Mouse (Mus musculus) MEL (cell line): Measurements from ENCODE around the gene Mrpl1. TPM values are rescaled to one million over a fixed set of nuclear protein-coding genes. Genes with fewer than 3 reads are reported as not detected.

Experiments used
- DNase-seq: peaks from one replicate; pipeline ENCODE4 v3.0.0; 2011; ENCODE audit warnings: low read depth, low spot score
- H3K27ac ChIP-seq: 2 replicates; pipeline ENCODE4 v1.5.1; 2012; ENCODE audit warnings: low read depth, mild to moderate bottlenecking, control low read depth, low read length, moderate library complexity; ENCODE audit not compliant: control insufficient read depth
- H3K27me3 ChIP-seq, 2 experiments: fragments of 150-350 bp in 1 of 2; sonication (generic) in 1 of 2; 2 replicates each; pipeline ENCODE4 v1.6.1; 2012; ENCODE audit warnings: low read length in 2 of 2, mild to moderate bottlenecking in 2 of 2, improper control_type of control experiment in 1 of 2, moderate library complexity in 1 of 2; ENCODE audit not compliant: insufficient read depth in 2 of 2, control insufficient read depth in 1 of 2
- H3K36me3 ChIP-seq, 2 experiments: 2 replicates each; pipeline ENCODE4 v1.6.1; 2012 to 2014; ENCODE audit warnings: low read length in 2 of 2, improper control_type of control experiment in 1 of 2, inconsistent platforms in 1 of 2, mild to moderate bottlenecking in 1 of 2; ENCODE audit not compliant: insufficient read depth in 2 of 2, control insufficient read depth in 1 of 2
- H3K4me1 ChIP-seq, 2 experiments: fragments of 150-350 bp in 1 of 2; sonication (generic) in 1 of 2; 2 replicates each; pipeline ENCODE4 v1.6.1; 2012; ENCODE audit warnings: low read length in 2 of 2, improper control_type of control experiment in 1 of 2, mild to moderate bottlenecking in 1 of 2; ENCODE audit not compliant: insufficient read depth in 2 of 2, control insufficient read depth in 1 of 2
- H3K4me3 ChIP-seq, 2 experiments: fragments of 150-350 bp in 1 of 2; sonication (generic) in 1 of 2; 2 replicates each; pipeline ENCODE4 v1.5.1; 2012; ENCODE audit warnings: low read depth in 2 of 2, low read length in 2 of 2, mild to moderate bottlenecking in 2 of 2, moderate library complexity in 2 of 2, control low read depth in 1 of 2, improper control_type of control experiment in 1 of 2; ENCODE audit not compliant: control insufficient read depth in 1 of 2, insufficient read depth in 1 of 2
- H3K79me2 ChIP-seq: 2 replicates; pipeline ENCODE4 v1.6.1; 2012; ENCODE audit warnings: mild to moderate bottlenecking, low read length, moderate library complexity; ENCODE audit not compliant: control insufficient read depth, poor library complexity, insufficient read depth
- H3K9ac ChIP-seq: 2 replicates; pipeline ENCODE4 v1.6.1; 2012; ENCODE audit warnings: low read depth, mild to moderate bottlenecking, control low read depth, low read length, moderate library complexity; ENCODE audit not compliant: control insufficient read depth, poor library complexity, severe bottlenecking
- H3K9me3 ChIP-seq: fragments of 150-350 bp; sonication (generic); replicated peaks from 2 replicates; pipeline ENCODE4 v1.6.1; 2012; ENCODE audit warnings: mild to moderate bottlenecking, low read length, improper control_type of control experiment, moderate library complexity; ENCODE audit not compliant: insufficient read depth
- CHD1 ChIP-seq: IDR thresholded peaks from 2 replicates; pipeline ENCODE4 v1.6.1; 2012; ENCODE audit warnings: low read depth, mild to moderate bottlenecking, inconsistent platforms, low read length, improper control_type of control experiment
- CTCF ChIP-seq, 3 experiments: IDR thresholded peaks in 2 of 3; conservative IDR thresholded peaks in 1 of 3; 2 replicates each; pipeline ENCODE4 v1.5.1; 2011 to 2012; ENCODE audit warnings: low read length in 3 of 3, low read depth in 2 of 3, mild to moderate bottlenecking in 2 of 3, improper control_type of control experiment in 1 of 3, inconsistent platforms in 1 of 3, mixed read lengths in 1 of 3, moderate library complexity in 1 of 3; ENCODE audit not compliant: control insufficient read depth in 1 of 3, insufficient read depth in 1 of 3, poor library complexity in 1 of 3, severe bottlenecking in 1 of 3
- EP300 ChIP-seq, 2 experiments: IDR thresholded peaks; 2 replicates each; pipeline ENCODE4 v1.6.1; 2011; ENCODE audit warnings: improper control_type of control experiment in 2 of 2, low read length in 2 of 2, low read depth in 1 of 2, mild to moderate bottlenecking in 1 of 2
- ETS1 ChIP-seq: IDR thresholded peaks from 2 replicates; pipeline ENCODE4 v1.6.1; 2012; ENCODE audit warnings: low read depth, mild to moderate bottlenecking, inconsistent platforms, low read length, improper control_type of control experiment, moderate library complexity
- GATA1 ChIP-seq: IDR thresholded peaks from 2 replicates; pipeline ENCODE4 v1.6.1; 2011; ENCODE audit warnings: low read depth, low read length, improper control_type of control experiment
- HCFC1 ChIP-seq: IDR thresholded peaks from 2 replicates; pipeline ENCODE4 v1.6.1; 2012; ENCODE audit warnings: low read depth, mild to moderate bottlenecking, inconsistent platforms, low read length, improper control_type of control experiment, moderate library complexity
- JUND ChIP-seq: IDR thresholded peaks from 2 replicates; pipeline ENCODE4 v1.6.1; 2011; ENCODE audit warnings: low read depth, mild to moderate bottlenecking, improper control_type of control experiment, low read length
- MAFK ChIP-seq: IDR thresholded peaks from 2 replicates; pipeline ENCODE4 v1.6.1; 2011; ENCODE audit warnings: low read depth, mild to moderate bottlenecking, low read length, improper control_type of control experiment, borderline replicate concordance
- MAZ ChIP-seq: IDR thresholded peaks from 2 replicates; pipeline ENCODE4 v1.6.1; 2012; ENCODE audit warnings: low read depth, mild to moderate bottlenecking, inconsistent platforms, low read length, improper control_type of control experiment
- MEF2A ChIP-seq: IDR thresholded peaks from 2 replicates; pipeline ENCODE4 v1.6.1; 2014; ENCODE audit warnings: low read depth, mild to moderate bottlenecking, inconsistent platforms, low read length, improper control_type of control experiment; ENCODE audit not compliant: poor library complexity, insufficient replicate concordance, severe bottlenecking; ENCODE audit errors: extremely low read depth
- NRF1 ChIP-seq: IDR thresholded peaks from 2 replicates; pipeline ENCODE4 v1.6.1; 2014; ENCODE audit warnings: low read depth, mild to moderate bottlenecking, inconsistent platforms, low read length, improper control_type of control experiment, moderate library complexity; ENCODE audit not compliant: poor library complexity, insufficient read depth, severe bottlenecking
- POLR2AphosphoS2 ChIP-seq: IDR thresholded peaks from 2 replicates; pipeline ENCODE4 v1.6.1; 2011; ENCODE audit warnings: low read length, improper control_type of control experiment
- RCOR1 ChIP-seq: IDR thresholded peaks from 2 replicates; pipeline ENCODE4 v1.6.1; 2012; ENCODE audit warnings: low read depth, mild to moderate bottlenecking, inconsistent platforms, low read length, improper control_type of control experiment
- ZC3H11A ChIP-seq: IDR thresholded peaks from 2 replicates; pipeline ENCODE4 v1.6.1; 2012; ENCODE audit warnings: low read depth, mild to moderate bottlenecking, inconsistent platforms, low read length, improper control_type of control experiment
- ZKSCAN1 ChIP-seq: IDR thresholded peaks from 2 replicates; pipeline ENCODE4 v1.6.1; 2012; ENCODE audit warnings: low read depth, mild to moderate bottlenecking, inconsistent platforms, low read length, improper control_type of control experiment, moderate library complexity
- ZNF384 ChIP-seq: IDR thresholded peaks from 2 replicates; pipeline ENCODE4 v1.6.1; 2012; ENCODE audit warnings: low read depth, mild to moderate bottlenecking, inconsistent platforms, low read length, improper control_type of control experiment
- polyA plus RNA-seq, 2 experiments: library from polyadenylated mRNA; stranded (reverse) in 1 of 2; unstranded in 1 of 2; fragments of >175 nt in 1 of 2; fragments of >200 nt in 1 of 2; gene quantifications; 2 replicates each; pipeline versions ENCODE4 v1.2.1 to v1.2.4; 2012; ENCODE audit warnings: low replicate concordance in 2 of 2, low read depth in 1 of 2; ENCODE audit not compliant: insufficient read length in 2 of 2, insufficient read depth in 1 of 2, missing spikeins in 1 of 2
- total RNA-seq: library from RNA; depleted of rRNA; stranded (reverse); fragments of 300-350 nt; gene quantifications from 2 replicates; pipeline ENCODE4 v1.2.3, GENCODE M21; 2012

The Mrpl1 gene
- total and polyA plus RNA-seq, 3 experiments, result 22.0 to 26.2 TPM; not detected in 1

DNA sequence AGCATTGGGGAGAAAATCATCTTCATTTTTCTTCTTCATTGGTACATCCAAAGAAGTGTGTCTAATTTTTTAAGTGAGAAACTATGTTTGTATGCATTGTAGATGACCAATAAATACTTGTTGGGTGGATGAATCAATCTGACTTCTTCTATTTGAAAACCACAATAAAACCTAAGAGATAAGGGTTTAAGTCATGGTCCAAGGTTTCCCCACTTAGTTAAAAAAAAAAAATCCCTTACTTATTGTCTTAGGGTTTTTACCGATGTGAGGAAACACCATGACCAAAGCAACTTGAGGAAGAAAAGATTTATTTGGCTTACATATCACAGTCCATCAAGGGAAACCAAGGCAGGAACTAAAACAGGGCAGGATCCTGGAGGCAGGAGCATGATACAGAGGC is 19.5 kb upstream of the Mrpl1 start:
- peaks cover 0 to 8% of the 10 kb centered on the region in 2 experiments; a peak in 2 of 4 replicates for H3K4me1 ChIP-seq
- H3K27ac ChIP-seq, result no peak overlapping the region
- peak; percentile 68; the same call in 1 of the 2 replicates for TF ChIP-seq RCOR1
- TF ChIP-seq NRF1, result no peak
- TF ChIP-seq ZNF384, result peak; percentile 59; the same call in 1 of the 2 replicates
- no peaks in the 10 kb centered on the region for H3K9me3 ChIP-seq
- DNase-seq, result no peak
- no peak overlapping the region for H3K9ac ChIP-seq
- H3K4me3 ChIP-seq, result no peak overlapping the region
- H3K36me3 ChIP-seq, result peaks cover 0 to 6% of the 10 kb centered on the region in 2 experiments; a peak in 2 of 4 replicates
- H3K27me3 ChIP-seq, result no peaks in the 10 kb centered on the region
- no peaks in the 10 kb centered on the region for H3K79me2 ChIP-seq

DNA sequence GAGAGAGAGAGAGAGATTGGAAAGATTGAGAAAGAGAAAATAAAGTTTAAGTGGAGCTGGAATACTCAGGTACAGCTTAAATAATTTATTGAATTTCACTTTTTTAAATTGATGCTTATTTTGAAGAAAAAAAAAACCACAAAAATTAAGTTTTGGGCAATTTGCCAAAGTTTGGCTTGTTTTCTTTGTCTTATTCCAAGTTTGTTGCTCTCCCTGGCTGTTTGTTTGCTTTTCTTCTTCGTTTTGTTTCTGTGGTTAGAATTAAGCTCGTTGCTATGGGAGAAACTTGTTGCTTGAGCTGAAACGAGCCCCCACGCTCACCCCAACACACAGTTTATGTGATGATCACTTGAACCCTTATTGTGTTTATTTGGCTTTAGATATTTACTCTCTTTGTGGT is 18.0 kb upstream of the Mrpl1 start:
- Histone ChIP-seq H3K27ac (no peak overlapping the region), H3K27me3 (peaks cover 0 to 3% of the 10 kb centered on the region in 2 experiments; a peak in 1 of 4 replicates), H3K4me3 (no peak overlapping the region), H3K36me3 (peaks cover 0 to 6% of the 10 kb centered on the region in 2 experiments; a peak in 2 of 4 replicates), H3K9me3 (no peaks in the 10 kb centered on the region), H3K79me2 (no peaks in the 10 kb centered on the region), H3K9ac (no peak overlapping the region), H3K4me1 (peaks cover 0 to 5% of the 10 kb centered on the region in 2 experiments; a peak in 2 of 4 replicates)
- no peak for DNase-seq
- TF ChIP-seq POLR2AphosphoS2, result no peak
- no peak for TF ChIP-seq ETS1
- no peak for TF ChIP-seq CTCF (IDR thresholded peaks at IDR 0.05 in 2 of 3, conservative IDR thresholded peaks at IDR 0.05 in 1 of 3; ENCODE audit: control insufficient read depth in 1 of 3, insufficient read depth in 1 of 3, low read depth in 2 of 3, low read length in 3 of 3, poor library complexity in 1 of 3, severe bottlenecking in 1 of 3)
- no peak for TF ChIP-seq EP300 (IDR thresholded peaks at IDR 0.05; ENCODE audit: low read depth in 1 of 2, low read length in 2 of 2)
- no peak for TF ChIP-seq MAZ
- no peak for TF ChIP-seq GATA1
- TF ChIP-seq MEF2A, result no peak
- no peak for TF ChIP-seq CHD1
- no peak for TF ChIP-seq HCFC1
- no peak for TF ChIP-seq MAFK
- TF ChIP-seq ZKSCAN1, result no peak
- no peak for TF ChIP-seq ZC3H11A
- TF ChIP-seq JUND, result no peak
